Mouse (Mus musculus): ENCODE measurements around the gene Apmap. TPM values are rescaled to one million over a fixed set of nuclear protein-coding genes. Genes with fewer than 3 reads are reported as not detected.

Apmap gene
- polyA plus RNA-seq, 1 experiment from 2014 or later = 33.1 TPM

- H3K4me3 ChIP-seq = no peak overlapping the region
- H3K4me2 ChIP-seq = no peak overlapping the region
- 0 out of 2 replicates have a peak, but pooled peaks cover 3% of the 10 kb centered on the region for H3K4me1 ChIP-seq
- no peaks in the 10 kb centered on the region for H3K9me3 ChIP-seq
- ATAC-seq (ENCODE audit: insufficient number of reproducible peaks, low FRiP score, low TSS enrichment, low read depth) = no peak
- H3K9ac ChIP-seq = no peak overlapping the region
- WGBS = 71% methylated on average over 8 of the region's 8 CpGs
- H3K27ac ChIP-seq = no peak overlapping the region
- H3K27me3 ChIP-seq = no peaks in the 10 kb centered on the region
- H3K36me3 ChIP-seq = no peaks in the 10 kb centered on the region
These were observed 35.5 kb upstream of the Apmap start for GRCm38 (mm10) chr2:150643726-150644415.

DNA sequence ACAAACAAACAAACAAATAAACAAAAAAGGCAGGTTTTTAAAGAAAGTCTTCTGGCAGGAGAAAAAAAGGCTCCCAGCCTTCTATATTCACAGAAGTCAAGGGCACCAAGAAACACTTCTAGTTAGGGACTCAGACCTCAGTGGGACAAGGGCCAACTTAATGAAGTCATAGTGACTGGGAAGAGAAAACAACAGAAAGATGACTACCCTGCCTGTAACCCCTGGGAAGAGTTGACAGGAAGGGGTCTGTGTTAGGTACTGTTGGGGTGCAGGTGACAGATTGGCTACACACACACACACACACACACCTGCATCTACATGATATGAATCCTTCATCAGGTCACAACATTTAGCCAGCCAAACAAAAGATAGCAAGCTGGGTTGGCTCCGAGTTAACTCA, 34.8 kb upstream of the Apmap start:
- Histone ChIP-seq H3K9ac (no peak overlapping the region), H3K27ac (no peak overlapping the region), H3K27me3 (no peaks in the 10 kb centered on the region), H3K9me3 (no peaks in the 10 kb centered on the region), H3K36me3 (no peaks in the 10 kb centered on the region), H3K4me1 (no peaks in the 10 kb centered on the region), H3K4me2 (no peak overlapping the region), H3K4me3 (no peak overlapping the region)
- ATAC-seq (ENCODE audit: insufficient number of reproducible peaks, low FRiP score, low TSS enrichment, low read depth) = no peak
- 87% methylated on average over 1 of the region's 1 CpGs for WGBS

DNA sequence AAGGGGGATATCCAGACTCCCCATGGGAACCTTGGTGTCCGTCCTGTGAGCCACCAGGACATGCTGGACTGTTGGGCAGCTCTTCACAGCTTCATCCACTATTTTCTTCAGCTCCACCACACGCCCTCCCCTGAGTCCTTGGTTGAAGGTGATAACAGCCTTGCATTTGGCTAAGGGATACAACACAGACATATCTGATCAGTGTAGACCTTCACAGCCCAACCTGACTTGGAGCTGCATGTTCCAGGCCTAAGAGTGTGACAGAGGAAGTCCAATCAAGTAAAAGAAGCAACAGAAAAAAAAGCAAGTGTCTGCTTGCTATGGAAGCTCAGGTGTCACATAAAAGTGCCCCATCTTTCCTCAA, 30.0 kb upstream of the Apmap start:
- no peaks in the 10 kb centered on the region for H3K27me3 ChIP-seq
- no peak overlapping the region for H3K4me3 ChIP-seq
- no peaks in the 10 kb centered on the region for H3K9me3 ChIP-seq
- no peaks in the 10 kb centered on the region for H3K36me3 ChIP-seq
- WGBS = 53% methylated on average over 2 of the region's 2 CpGs
- no peak overlapping the region for H3K27ac ChIP-seq
- H3K4me2 ChIP-seq = no peak overlapping the region
- no peaks in the 10 kb centered on the region for H3K4me1 ChIP-seq
- no peak overlapping the region for H3K9ac ChIP-seq
- ATAC-seq (ENCODE audit: insufficient number of reproducible peaks, low FRiP score, low TSS enrichment, low read depth) = no peak

GRCm38 (mm10) chr2:150637702-150638369, 29.5 kb upstream of the Apmap start:
- Histone ChIP-seq H3K4me2 (no peak overlapping the region), H3K9ac (no peak overlapping the region), H3K9me3 (no peaks in the 10 kb centered on the region), H3K4me1 (no peaks in the 10 kb centered on the region), H3K27me3 (no peaks in the 10 kb centered on the region), H3K4me3 (no peak overlapping the region), H3K36me3 (no peaks in the 10 kb centered on the region), H3K27ac (no peak overlapping the region)
- no peak for ATAC-seq (ENCODE audit: insufficient number of reproducible peaks, low FRiP score, low TSS enrichment, low read depth)
- 69% methylated on average over 6 of the region's 6 CpGs for WGBS

DNA sequence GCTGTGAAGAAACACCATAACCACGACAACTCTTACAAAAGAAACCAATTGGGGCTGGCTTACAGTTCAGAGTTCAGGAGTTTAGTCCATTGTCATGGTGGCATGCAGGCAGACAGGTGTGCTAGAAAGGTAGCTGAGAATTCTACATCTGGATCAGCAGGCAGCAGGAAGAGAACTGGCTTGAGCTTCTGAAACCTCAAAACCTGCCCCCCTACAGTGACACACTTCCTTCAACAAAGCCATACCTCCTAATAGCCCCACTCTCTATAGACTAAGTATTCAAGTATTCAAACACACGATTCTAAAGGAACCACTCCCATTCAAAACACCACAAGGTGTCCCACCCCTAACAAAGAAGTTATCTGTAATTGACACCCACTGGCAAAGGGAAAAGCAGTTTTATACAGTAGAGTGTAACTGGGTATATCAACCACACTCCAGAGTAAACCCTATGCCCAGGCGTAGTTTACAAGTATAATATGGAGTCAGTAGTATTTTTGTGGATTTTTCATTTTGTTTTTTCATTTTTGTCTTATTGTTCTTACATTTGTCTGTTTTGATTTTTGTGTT, 27.6 kb upstream of the Apmap start:
- Histone ChIP-seq H3K27ac (no peak overlapping the region), H3K4me3 (no peak overlapping the region), H3K4me1 (no peaks in the 10 kb centered on the region), H3K9ac (no peak overlapping the region), H3K27me3 (no peaks in the 10 kb centered on the region), H3K9me3 (no peaks in the 10 kb centered on the region), H3K36me3 (no peaks in the 10 kb centered on the region), H3K4me2 (no peak overlapping the region)
- no peak for ATAC-seq (ENCODE audit: insufficient number of reproducible peaks, low FRiP score, low TSS enrichment, low read depth)
- WGBS = 82% methylated on average over 3 of the region's 3 CpGs

DNA sequence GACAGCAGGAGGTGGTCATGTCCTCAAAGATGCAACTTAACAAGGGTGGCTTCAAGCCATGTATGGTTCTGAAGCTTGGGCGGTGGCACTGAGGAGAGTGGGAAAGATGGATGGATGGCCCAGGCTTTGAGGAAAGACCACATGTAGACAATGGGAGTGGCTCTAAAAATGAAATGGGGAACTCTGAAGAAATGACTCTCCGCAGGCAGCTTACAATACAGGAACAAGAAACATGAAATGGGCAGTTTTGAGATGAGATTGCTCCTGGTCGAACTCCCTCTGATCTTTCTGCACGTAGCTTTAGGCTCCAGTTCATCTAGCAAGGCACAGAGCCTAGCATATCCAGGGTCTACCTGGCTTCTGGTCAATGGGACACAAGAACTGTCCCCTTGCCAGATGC, 20.9 kb upstream of the Apmap start:
- WGBS = 88% methylated on average over 4 of the region's 4 CpGs
- Histone ChIP-seq H3K27me3 (no peaks in the 10 kb centered on the region), H3K9me3 (no peaks in the 10 kb centered on the region), H3K4me3 (no peak overlapping the region), H3K4me1 (no peaks in the 10 kb centered on the region), H3K4me2 (no peak overlapping the region), H3K27ac (no peak overlapping the region), H3K9ac (no peak overlapping the region), H3K36me3 (0 out of 2 replicates have a peak, but pooled peaks cover 4% of the 10 kb centered on the region)
- no peak for ATAC-seq (ENCODE audit: insufficient number of reproducible peaks, low FRiP score, low TSS enrichment, low read depth)

- Histone ChIP-seq H3K4me1 (no peaks in the 10 kb centered on the region), H3K27me3 (no peaks in the 10 kb centered on the region), H3K9me3 (no peaks in the 10 kb centered on the region), H3K36me3 (0 out of 2 replicates have a peak, but pooled peaks cover 4% of the 10 kb centered on the region), H3K4me3 (no peak overlapping the region), H3K4me2 (no peak overlapping the region), H3K9ac (no peak overlapping the region), H3K27ac (no peak overlapping the region)
- WGBS = 56% methylated on average over 6 of the region's 6 CpGs
- ATAC-seq (ENCODE audit: insufficient number of reproducible peaks, low FRiP score, low TSS enrichment, low read depth) = no peak
These were observed 18.8 kb upstream of the Apmap start for GRCm38 (mm10) chr2:150627140-150627539.

- WGBS = 86% methylated on average over 8 of the region's 8 CpGs
- H3K4me1 ChIP-seq = no peaks in the 10 kb centered on the region
- H3K36me3 ChIP-seq = 0 out of 2 replicates have a peak, but pooled peaks cover 4% of the 10 kb centered on the region
- no peak overlapping the region for H3K4me3 ChIP-seq
- H3K4me2 ChIP-seq = no peak overlapping the region
- H3K9ac ChIP-seq = no peak overlapping the region
- no peak overlapping the region for H3K27ac ChIP-seq
- no peak for ATAC-seq (ENCODE audit: insufficient number of reproducible peaks, low FRiP score, low TSS enrichment, low read depth)
- no peaks in the 10 kb centered on the region for H3K9me3 ChIP-seq
- no peaks in the 10 kb centered on the region for H3K27me3 ChIP-seq
These were observed 16.6 kb upstream of the Apmap start for GRCm38 (mm10) chr2:150624926-150625325.

- 0 out of 2 replicates have a peak, but pooled peaks cover 4% of the 10 kb centered on the region for H3K36me3 ChIP-seq
- no peak overlapping the region for H3K4me2 ChIP-seq
- H3K9me3 ChIP-seq = no peaks in the 10 kb centered on the region
- no peaks in the 10 kb centered on the region for H3K4me1 ChIP-seq
- H3K27me3 ChIP-seq = no peaks in the 10 kb centered on the region
- no peak for ATAC-seq (ENCODE audit: insufficient number of reproducible peaks, low FRiP score, low TSS enrichment, low read depth)
- 80% methylated on average over 3 of the region's 3 CpGs for WGBS
- H3K9ac ChIP-seq = no peak overlapping the region
- H3K4me3 ChIP-seq = no peak overlapping the region
- H3K27ac ChIP-seq = no peak overlapping the region
These were observed 15.6 kb upstream of the Apmap start for GRCm38 (mm10) chr2:150623957-150624356.

GRCm38 (mm10) chr2:150621698-150622097, 13.3 kb upstream of the Apmap start:
- ATAC-seq (ENCODE audit: insufficient number of reproducible peaks, low FRiP score, low TSS enrichment, low read depth) = no peak

GRCm38 (mm10) chr2:150610097-150610496, 1.7 kb upstream of the Apmap start:
- ATAC-seq (ENCODE audit: insufficient number of reproducible peaks, low FRiP score, low TSS enrichment, low read depth) = no peak
- Histone ChIP-seq H3K9me3 (no peaks in the 10 kb centered on the region), H3K9ac (no peak overlapping the region), H3K36me3 (no peaks in the 10 kb centered on the region), H3K4me3 (no peak overlapping the region), H3K4me1 (peaks cover 13% of the 10 kb centered on the region), H3K27ac (no peak overlapping the region), H3K4me2 (no peak overlapping the region), H3K27me3 (no peaks in the 10 kb centered on the region)
- 76% methylated on average over 3 of the region's 3 CpGs for WGBS

More at GRCm38 (mm10) chr2:150621698-150622097, 13.3 kb upstream of the Apmap start:
- Histone ChIP-seq H3K9ac (no peak overlapping the region), H3K4me2 (no peak overlapping the region), H3K4me1 (no peaks in the 10 kb centered on the region), H3K4me3 (no peak overlapping the region), H3K9me3 (no peaks in the 10 kb centered on the region), H3K36me3 (0 out of 2 replicates have a peak, but pooled peaks cover 4% of the 10 kb centered on the region), H3K27ac (no peak overlapping the region), H3K27me3 (no peaks in the 10 kb centered on the region)
- WGBS = 64% methylated on average over 3 of the region's 3 CpGs

DNA sequence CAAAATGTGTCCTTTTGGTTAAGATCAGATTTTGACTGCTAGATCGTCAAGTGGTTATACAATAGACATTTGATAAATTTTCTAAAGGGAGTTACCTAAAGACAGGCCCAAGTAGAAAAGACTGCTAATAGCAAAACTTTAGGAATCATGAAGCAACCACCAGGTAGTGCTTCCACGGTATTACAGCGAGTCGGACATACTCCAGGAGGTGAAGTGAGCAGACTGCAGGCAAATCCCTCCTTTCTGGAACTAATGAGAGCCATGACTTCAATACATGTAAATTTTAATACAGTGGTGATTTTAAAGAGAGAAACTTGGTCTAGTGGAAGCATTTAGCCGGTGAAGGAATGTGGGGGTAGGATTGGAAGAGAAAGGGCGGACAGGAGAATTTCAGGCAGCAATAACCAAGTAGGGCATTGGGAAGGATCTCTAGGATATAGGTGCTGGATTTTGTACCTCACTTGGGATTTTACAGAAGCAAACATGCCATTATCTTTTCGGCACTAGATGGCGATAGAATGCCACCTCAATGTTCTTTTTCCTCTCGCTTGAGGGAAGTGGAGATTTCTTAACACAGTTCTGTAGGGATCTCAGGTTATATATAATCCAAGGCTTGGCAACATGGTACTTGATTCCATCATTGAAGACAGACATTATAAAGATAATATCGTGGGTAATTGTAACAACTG, 649 bp upstream of the Apmap start:
- no peak for ATAC-seq (ENCODE audit: insufficient number of reproducible peaks, low FRiP score, low TSS enrichment, low read depth)
- Histone ChIP-seq H3K9ac (peak overlapping the region; percentile 82), H3K36me3 (no peaks in the 10 kb centered on the region), H3K4me2 (peak overlapping the region; percentile 87), H3K4me3 (peak overlapping the region; percentile 95), H3K27me3 (no peaks in the 10 kb centered on the region), H3K4me1 (peaks cover 13% of the 10 kb centered on the region), H3K27ac (peak overlapping the region; percentile 75), H3K9me3 (no peaks in the 10 kb centered on the region)
- 1% methylated on average over 10 of the region's 10 CpGs for WGBS

Measured in limb, embryonic 15.5 days (tissue).